13 mouse cellular contexts compared by ENCODE assay signal in the genomic region with DNA sequence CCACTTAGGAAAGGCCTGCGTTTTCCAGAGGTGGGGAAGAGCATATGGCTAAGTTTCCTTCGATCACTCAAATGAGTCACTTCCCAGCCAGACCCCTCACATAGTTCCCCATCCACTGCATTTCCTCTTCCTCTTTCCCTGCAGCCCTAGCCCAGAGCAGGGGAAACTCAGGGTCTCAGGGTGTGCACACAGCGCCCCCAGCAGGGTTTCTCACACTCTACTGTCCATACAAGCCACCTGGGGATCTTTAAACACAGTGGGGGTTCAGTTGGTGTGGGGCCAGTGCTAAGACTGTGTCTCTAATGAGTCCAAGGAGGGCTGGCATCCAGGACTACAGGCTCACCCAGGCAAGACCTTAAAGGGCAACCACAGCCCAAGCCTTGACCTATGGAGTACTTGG. TPM values are rescaled to one million over a fixed set of nuclear protein-coding genes. Genes with fewer than 3 reads are reported as not detected.
DNase-seq lines count a peak whose midpoint lies in the region; ATAC-seq and TF ChIP-seq lines count a peak whose summit lies in the region.
"Had no signal": no experiment of that assay in that cellular context is flagged by ENCODE, and none has a peak within 500 bp of the region (broad histone marks: within the 10 kb centered on the region; RNA-seq: fewer than 3 reads in every experiment).

No protein-coding gene starts in this region.

- peaks cover 3% of the 10 kb centered on the region; the same call in 1 of the 2 replicates for H3K36me3 ChIP-seq in liver, embryonic 13.5 days
- no peaks in the 10 kb centered on the region for H3K36me3 ChIP-seq in liver, embryonic 11.5 days (ENCODE audit: control insufficient read depth, insufficient read depth, low read length)
- H3K36me3 ChIP-seq in MEL (ENCODE audit: control insufficient read depth in 1 of 2, insufficient read depth in 2 of 2, low read length in 2 of 2): peaks cover 0 to 24% of the 10 kb centered on the region in 2 experiments; a peak in 2 of 4 replicates
- H3K36me3 ChIP-seq: intestine, embryonic 15.5 days had no signal

- no peaks in the 10 kb centered on the region for H3K27me3 ChIP-seq in liver, embryonic 13.5 days
- H3K27me3 ChIP-seq in liver, embryonic 11.5 days (replicated peaks; ENCODE audit: control insufficient read depth, insufficient read depth, low read length): no peaks in the 10 kb centered on the region
- H3K27me3 ChIP-seq in MEL (ENCODE audit: control insufficient read depth in 1 of 2, insufficient read depth in 2 of 2, low read length in 2 of 2): no peaks in the 10 kb centered on the region
- H3K27me3 ChIP-seq: intestine, embryonic 15.5 days; limb, embryonic 13.5 days had no signal

- no peak for ATAC-seq in liver, embryonic 13.5 days (ENCODE audit: low read depth)
- ATAC-seq in liver, embryonic 11.5 days (replicated peaks; ENCODE audit: low FRiP score): no peak
- peak; percentile 76 for ATAC-seq in neutrophil, adult 5-6 weeks (ENCODE audit: extremely low read depth, insufficient number of reproducible peaks, low FRiP score, poor library complexity, severe bottlenecking)
- ATAC-seq: intestine, embryonic 15.5 days had no signal

- no peak overlapping the region for H3K9ac ChIP-seq in liver, embryonic 13.5 days
- no peak overlapping the region for H3K9ac ChIP-seq in liver, embryonic 11.5 days (ENCODE audit: low read depth, low read length)
- H3K9ac ChIP-seq in MEL (ENCODE audit: control insufficient read depth, low read depth, low read length, poor library complexity, severe bottlenecking): peak overlapping the region; percentile 26; the same call in 1 of the 2 replicates
- H3K9ac ChIP-seq: intestine, embryonic 15.5 days; limb, embryonic 13.5 days had no signal

- no peak overlapping the region for H3K4me2 ChIP-seq in liver, embryonic 13.5 days
- H3K4me2 ChIP-seq in liver, embryonic 11.5 days: no peak overlapping the region
- H3K4me2 ChIP-seq: heart, embryonic 11.5 days; intestine, embryonic 15.5 days; limb, embryonic 13.5 days had no signal

- peaks cover under 1% of the 10 kb centered on the region; the same call in 1 of the 2 replicates for H3K79me2 ChIP-seq in MEL (ENCODE audit: control insufficient read depth, insufficient read depth, low read length, poor library complexity)

- DNase-seq in liver, embryonic 13.5 days: no peak
- no peak for DNase-seq in liver, embryonic 11.5 days (ENCODE audit: low spot score)
- peak; percentile 66 for DNase-seq in MEL (ENCODE audit: low read depth, low spot score)
- no peak for DNase-seq in cerebellum, adult 9-10 months
- no peak for DNase-seq in left cerebral cortex, adult 8-10 months (ENCODE audit: low spot score in 2 of 2)
- DNase-seq: cerebellum, adult 8-10 months; right cerebral cortex, postnatal 4 days had no signal

- no peak for TF ChIP-seq RAD21 in MEL (IDR thresholded peaks at IDR 0.05; ENCODE audit: low read depth, low read length)

- no peak for TF ChIP-seq POLR2A in MEL (IDR thresholded peaks at IDR 0.05; ENCODE audit: control insufficient read depth in 1 of 2, insufficient read depth in 1 of 2, low read depth in 1 of 2, low read length in 2 of 2, poor library complexity in 1 of 2)

- peak overlapping the region; percentile 39 for H3K27ac ChIP-seq in liver, embryonic 13.5 days
- H3K27ac ChIP-seq in liver, embryonic 11.5 days (ENCODE audit: low read depth, low read length): no peak overlapping the region
- H3K27ac ChIP-seq in MEL (ENCODE audit: control insufficient read depth, low read depth, low read length): peak overlapping the region; percentile 56
- peak overlapping the region; percentile 28; the same call in 1 of the 2 replicates for H3K27ac ChIP-seq in brown adipose tissue, adult 24 weeks (replicated peaks; ENCODE audit: low read depth, low read length)
- H3K27ac ChIP-seq: embryonic facial prominence, embryonic 10.5 days; intestine, embryonic 15.5 days; limb, embryonic 13.5 days had no signal

- peaks cover 13% of the 10 kb centered on the region for H3K4me1 ChIP-seq in liver, embryonic 13.5 days (replicated peaks)
- 0 out of 2 replicates have a peak, but pooled peaks cover 4% of the 10 kb centered on the region for H3K4me1 ChIP-seq in liver, embryonic 11.5 days (replicated peaks; ENCODE audit: control insufficient read depth, insufficient read depth, low read length)
- H3K4me1 ChIP-seq in MEL (ENCODE audit: control insufficient read depth in 1 of 2, insufficient read depth in 2 of 2, low read length in 2 of 2): peaks cover 11 to 43% of the 10 kb centered on the region in 2 experiments
- H3K4me1 ChIP-seq in brown adipose tissue, adult 24 weeks (ENCODE audit: control insufficient read depth, insufficient read depth, insufficient read length, low read length): no peaks in the 10 kb centered on the region
- H3K4me1 ChIP-seq: embryonic facial prominence, embryonic 10.5 days; intestine, embryonic 15.5 days had no signal

- TF ChIP-seq CTCF in MEL (IDR thresholded peaks at IDR 0.05 in 2 of 3, conservative IDR thresholded peaks at IDR 0.05 in 1 of 3; ENCODE audit: control insufficient read depth in 1 of 3, insufficient read depth in 1 of 3, low read depth in 2 of 3, low read length in 3 of 3, poor library complexity in 1 of 3, severe bottlenecking in 1 of 3): peak; percentile 10 to 29 (median 22); a peak in 3 of 6 replicates

- 12% methylated on average over 3 of the region's 3 CpGs for WGBS in liver, embryonic 13.5 days (ENCODE audit: insufficient replicate concordance)
- 20% methylated on average over 3 of the region's 3 CpGs for WGBS in liver, embryonic 11.5 days

- TF ChIP-seq EP300 in MEL (IDR thresholded peaks at IDR 0.05; ENCODE audit: low read depth in 1 of 2, low read length in 2 of 2): no peak

- H3K4me3 ChIP-seq in liver, embryonic 13.5 days (replicated peaks): no peak overlapping the region
- H3K4me3 ChIP-seq in liver, embryonic 11.5 days (ENCODE audit: low read depth, low read length): no peak overlapping the region
- H3K4me3 ChIP-seq in MEL (ENCODE audit: control insufficient read depth in 1 of 2, insufficient read depth in 1 of 2, low read depth in 2 of 2, low read length in 2 of 2): no peak overlapping the region
- no peak overlapping the region for H3K4me3 ChIP-seq in brown adipose tissue, adult 24 weeks (ENCODE audit: insufficient read depth, low read depth, low read length)
- H3K4me3 ChIP-seq: embryonic facial prominence, embryonic 10.5 days; intestine, embryonic 15.5 days; limb, embryonic 13.5 days had no signal

- H3K9me3 ChIP-seq in liver, embryonic 13.5 days (replicated peaks): no peaks in the 10 kb centered on the region
- no peaks in the 10 kb centered on the region for H3K9me3 ChIP-seq in liver, embryonic 11.5 days (ENCODE audit: control insufficient read depth, low read length)
- no peaks in the 10 kb centered on the region for H3K9me3 ChIP-seq in MEL (replicated peaks; ENCODE audit: insufficient read depth, low read length)
- H3K9me3 ChIP-seq: embryonic facial prominence, embryonic 10.5 days; intestine, embryonic 15.5 days; limb, embryonic 13.5 days had no signal

RNA-seq across cellular contexts. Expression of a gene that starts 5.0 kb away (rescaled TPM):
- 17.2 and 19.1 TPM in 2 replicates for polyA plus RNA-seq in liver, embryonic 13.5 days (2015; fragmentation: Nextera tagmentation; extraction: Ambion mirVana)
- polyA plus RNA-seq in liver, embryonic 11.5 days (2014; fragmentation: Nextera tagmentation; extraction: Ambion mirVana): 33.8 and 36.2 TPM in 2 replicates
- 43.0 and 43.3 TPM in 2 replicates for total RNA-seq in MEL (2012; rRNA removed)
- 10 to 100 TPM in 1 of 2 experiments, not detected in 1; 40.0 TPM for polyA plus RNA-seq in MEL (2012; ENCODE audit: insufficient read depth in 1 of 2, insufficient read length in 2 of 2, low read depth in 1 of 2, low replicate concordance in 2 of 2, missing spikeins in 1 of 2)
- 15.0 and 16.7 TPM in 2 replicates for polyA plus RNA-seq in brown adipose tissue, adult 24 weeks (2012; ENCODE audit: insufficient read depth, insufficient read length, missing spikeins)
- total RNA-seq in neutrophil, adult 5-6 weeks (2017): 43.7 and 46.3 TPM in 2 replicates
- total RNA-seq in left cerebral cortex, adult 8-10 months (2022): 10 to 100 TPM; 10.8 to 14.1 (median 13.5) TPM

RNA-seq across cellular contexts. Expression of a gene that starts 12.5 kb away (rescaled TPM):
- 0.07 and 0.17 TPM in 2 replicates for polyA plus RNA-seq in liver, embryonic 13.5 days (2015; fragmentation: Nextera tagmentation; extraction: Ambion mirVana)
- polyA plus RNA-seq in liver, embryonic 11.5 days (2014; fragmentation: Nextera tagmentation; extraction: Ambion mirVana): 0.19 and 0.58 TPM in 2 replicates
- total RNA-seq in MEL (2012; rRNA removed): not detected in 2 replicates
- polyA plus RNA-seq in MEL (2012; ENCODE audit: insufficient read depth in 1 of 2, insufficient read length in 2 of 2, low read depth in 1 of 2, low replicate concordance in 2 of 2, missing spikeins in 1 of 2): under 1 TPM in 1 of 2 experiments, not detected in 1; 0.14 TPM
- 0.42 TPM in 1 of 2 replicates, not detected in the other for polyA plus RNA-seq in brown adipose tissue, adult 24 weeks (2012; ENCODE audit: insufficient read depth, insufficient read length, missing spikeins)
- 0.37 and 0.58 TPM in 2 replicates for total RNA-seq in neutrophil, adult 5-6 weeks (2017)
- under 1 TPM; 0.11 to 0.79 (median 0.46) TPM for total RNA-seq in left cerebral cortex, adult 8-10 months (2022)

RNA-seq across cellular contexts. Expression of a gene that starts 13.0 kb away (rescaled TPM):
- 0.70 and 1.4 TPM in 2 replicates for polyA plus RNA-seq in liver, embryonic 13.5 days (2015; fragmentation: Nextera tagmentation; extraction: Ambion mirVana)
- polyA plus RNA-seq in liver, embryonic 11.5 days (2014; fragmentation: Nextera tagmentation; extraction: Ambion mirVana): 0.91 and 1.6 TPM in 2 replicates
- not detected in 2 replicates for total RNA-seq in MEL (2012; rRNA removed)
- not detected for polyA plus RNA-seq in MEL (2012; ENCODE audit: insufficient read depth in 1 of 2, insufficient read length in 2 of 2, low read depth in 1 of 2, low replicate concordance in 2 of 2, missing spikeins in 1 of 2)
- 5.0 TPM in 2 replicates for polyA plus RNA-seq in brown adipose tissue, adult 24 weeks (2012; ENCODE audit: insufficient read depth, insufficient read length, missing spikeins)
- total RNA-seq in neutrophil, adult 5-6 weeks (2017): 0.74 TPM in 1 of 2 replicates, not detected in the other
- total RNA-seq in left cerebral cortex, adult 8-10 months (2022): 1 to 10 TPM in 3 of 4 experiments, under 1 TPM in 1; 0.97 to 4.6 (median 2.3) TPM

RNA-seq across cellular contexts. Expression of a gene that starts 14.3 kb away (rescaled TPM):
- 13.0 and 14.9 TPM in 2 replicates for polyA plus RNA-seq in liver, embryonic 13.5 days (2015; fragmentation: Nextera tagmentation; extraction: Ambion mirVana)
- 31.5 and 35.9 TPM in 2 replicates for polyA plus RNA-seq in liver, embryonic 11.5 days (2014; fragmentation: Nextera tagmentation; extraction: Ambion mirVana)
- total RNA-seq in MEL (2012; rRNA removed): 200 and 241 TPM in 2 replicates
- polyA plus RNA-seq in MEL (2012; ENCODE audit: insufficient read depth in 1 of 2, insufficient read length in 2 of 2, low read depth in 1 of 2, low replicate concordance in 2 of 2, missing spikeins in 1 of 2): 100 to 1,000 TPM in 1 of 2 experiments, not detected in 1; 272 TPM
- polyA plus RNA-seq in brown adipose tissue, adult 24 weeks (2012; ENCODE audit: insufficient read depth, insufficient read length, missing spikeins): 8.2 and 13.4 TPM in 2 replicates
- total RNA-seq in neutrophil, adult 5-6 weeks (2017): 278 and 300 TPM in 2 replicates
- 10 to 100 TPM; 62.4 to 85.9 (median 70.1) TPM for total RNA-seq in left cerebral cortex, adult 8-10 months (2022)

RNA-seq across cellular contexts. Expression of a gene that starts 36.9 kb away (rescaled TPM):
- 19.0 and 21.0 TPM in 2 replicates for polyA plus RNA-seq in liver, embryonic 13.5 days (2015; fragmentation: Nextera tagmentation; extraction: Ambion mirVana)
- 48.5 and 51.2 TPM in 2 replicates for polyA plus RNA-seq in liver, embryonic 11.5 days (2014; fragmentation: Nextera tagmentation; extraction: Ambion mirVana)
- 46.4 and 50.6 TPM in 2 replicates for total RNA-seq in MEL (2012; rRNA removed)
- 10 to 100 TPM in 1 of 2 experiments, not detected in 1; 70.1 TPM for polyA plus RNA-seq in MEL (2012; ENCODE audit: insufficient read depth in 1 of 2, insufficient read length in 2 of 2, low read depth in 1 of 2, low replicate concordance in 2 of 2, missing spikeins in 1 of 2)
- 4.6 and 5.4 TPM in 2 replicates for polyA plus RNA-seq in brown adipose tissue, adult 24 weeks (2012; ENCODE audit: insufficient read depth, insufficient read length, missing spikeins)
- total RNA-seq in neutrophil, adult 5-6 weeks (2017): 4.9 and 5.5 TPM in 2 replicates
- total RNA-seq in left cerebral cortex, adult 8-10 months (2022): 10 to 100 TPM; 31.9 to 37.0 (median 35.2) TPM
